Mouse (Mus musculus) gastrocnemius, adult 18-20 months (tissue): ENCODE data around the gene Tnf. TPM values are rescaled to one million over a fixed set of nuclear protein-coding genes. Genes with fewer than 3 reads are reported as not detected.

Source experiments
- DNase-seq: peaks from one replicate; pipeline ENCODE4 v3.0.0; 2021; ENCODE audit warnings: low spot score
- long read RNA-seq, 2 experiments: library from polyadenylated mRNA; stranded (forward); transcript quantifications; one replicate each; pipeline ENCODE4 v2.0.0; 2021
- total RNA-seq, 2 experiments: library from RNA; stranded (reverse); gene quantifications; 2 replicates each; pipeline ENCODE4 v1.2.3; 2021

Tnf gene
- total RNA-seq = not detected
- long read RNA-seq, experiment 1 = 0 reads
- long read RNA-seq, experiment 2 = 0 reads

DNA sequence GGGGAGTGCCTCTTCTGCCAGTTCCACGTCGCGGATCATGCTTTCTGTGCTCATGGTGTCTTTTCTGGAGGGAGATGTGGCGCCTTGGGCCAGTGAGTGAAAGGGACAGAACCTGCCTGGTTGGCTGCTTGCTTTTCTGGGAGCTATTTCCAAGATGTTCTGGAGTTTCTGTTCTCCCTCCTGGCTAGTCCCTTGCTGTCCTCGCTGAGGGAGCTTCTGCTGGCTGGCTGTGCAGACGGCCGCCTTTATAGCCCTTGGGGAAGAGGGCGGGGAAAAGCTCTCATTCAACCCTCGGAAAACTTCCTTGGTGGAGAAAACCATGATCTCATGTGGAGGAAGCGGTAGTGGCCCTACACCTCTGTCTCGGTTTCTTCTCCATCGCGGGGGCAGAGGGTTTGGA is at the start of gene Tnf:
TSS of gene Tnf (minus strand) at position 221 of the 400 bp plus-strand sequence.
- peak; percentile 64 for DNase-seq

DNA sequence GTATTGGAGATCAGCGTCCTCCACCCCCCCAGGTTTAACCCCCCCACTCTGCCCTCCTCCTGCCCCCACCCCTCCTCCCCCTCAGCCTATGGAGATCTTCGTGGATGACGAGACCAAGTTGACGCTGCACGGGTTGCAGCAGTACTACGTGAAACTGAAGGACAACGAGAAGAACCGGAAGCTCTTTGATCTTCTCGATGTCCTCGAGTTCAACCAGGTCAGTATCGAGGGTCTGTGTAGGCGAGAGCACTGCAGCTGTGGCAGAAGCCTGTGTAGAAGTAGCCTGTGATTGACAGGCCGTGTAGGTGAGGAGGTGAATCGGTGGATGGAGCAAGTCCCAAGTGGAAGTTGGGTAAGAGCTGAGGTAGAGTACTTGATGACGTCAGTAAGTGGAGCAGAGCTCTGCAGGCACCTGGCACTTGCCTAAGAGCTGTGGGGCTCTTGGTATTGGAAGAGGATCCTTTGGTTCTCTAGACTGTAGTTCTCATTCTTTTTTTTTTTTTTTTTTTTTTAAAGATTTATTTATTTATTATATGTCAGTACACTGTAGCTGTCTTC is 49.4 kb upstream of the Tnf start:
- no peak for DNase-seq

DNA sequence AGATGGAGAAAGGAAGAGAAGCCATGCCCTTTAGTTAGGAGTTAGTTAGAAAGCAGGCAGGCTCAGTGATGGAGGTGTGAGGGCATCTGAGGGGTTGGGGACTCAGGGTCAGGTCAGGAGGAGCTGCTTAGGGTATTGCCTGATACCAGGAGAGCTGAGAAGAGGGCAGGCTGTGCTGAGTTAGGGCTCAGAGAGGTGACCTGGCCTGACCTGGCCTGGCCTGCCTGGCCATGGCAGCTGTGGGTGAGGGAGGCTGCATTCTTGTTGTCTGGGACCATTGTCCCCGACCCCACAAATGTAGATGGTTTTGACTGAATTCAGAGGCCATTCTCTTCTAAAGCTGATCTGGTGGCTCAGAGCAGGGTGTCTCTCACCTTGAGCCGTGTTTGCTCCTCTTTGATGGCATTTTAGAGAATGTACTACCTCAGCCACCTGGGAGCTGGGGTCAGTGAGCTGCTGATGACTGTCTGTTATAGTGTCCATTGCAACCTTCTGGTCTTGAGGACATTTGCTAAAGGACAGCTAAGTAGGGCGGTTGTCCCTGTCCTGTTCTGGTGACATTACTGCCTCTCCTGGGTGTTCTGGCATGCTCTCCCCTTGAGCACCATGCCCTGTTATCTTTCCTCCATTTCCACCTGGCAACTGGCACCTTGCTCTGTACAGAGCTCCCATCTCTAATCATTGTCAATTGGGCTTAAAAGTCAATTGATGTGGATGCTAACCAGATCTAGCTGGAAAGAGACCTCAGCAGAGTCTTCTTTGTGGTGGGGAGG is 48.7 kb upstream of the Tnf start:
- no peak for DNase-seq

DNA sequence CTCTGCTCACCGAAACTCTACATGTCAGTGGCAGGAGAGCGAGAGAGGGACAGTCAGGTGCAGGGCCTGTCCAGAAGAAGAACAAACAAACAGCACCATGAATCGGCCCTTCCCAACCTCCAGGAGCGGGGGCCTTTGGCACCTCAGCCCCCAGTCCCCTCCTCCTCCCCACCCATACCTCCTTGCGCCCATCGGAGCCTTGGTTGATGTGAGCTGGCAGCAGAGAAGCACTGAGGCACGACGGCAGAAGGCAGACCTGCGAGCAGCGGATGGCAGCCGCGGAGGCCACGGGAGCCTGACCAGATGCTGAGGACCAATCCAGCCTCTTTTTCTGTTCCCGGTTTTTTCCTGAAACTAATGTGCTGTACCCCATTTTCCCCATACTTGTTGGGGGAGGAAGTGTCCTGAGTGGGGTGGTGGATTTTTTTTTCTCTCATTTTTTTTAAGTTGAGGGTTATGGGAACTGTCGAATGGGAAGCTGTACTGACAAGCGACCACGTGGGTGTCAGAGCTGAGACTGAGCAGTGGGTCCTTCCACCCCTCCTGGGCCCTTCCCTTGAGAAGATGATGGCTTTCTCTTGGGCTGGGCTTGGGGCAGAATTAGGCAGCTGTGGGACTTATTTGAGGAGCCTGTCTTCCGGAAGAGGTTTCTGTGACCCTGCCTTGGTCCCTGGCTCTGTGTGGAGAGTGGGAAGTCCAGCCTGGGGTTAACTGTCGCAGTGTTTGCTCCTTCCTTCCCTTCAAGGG is 47.8 kb upstream of the Tnf start:
- no peak for DNase-seq

DNA sequence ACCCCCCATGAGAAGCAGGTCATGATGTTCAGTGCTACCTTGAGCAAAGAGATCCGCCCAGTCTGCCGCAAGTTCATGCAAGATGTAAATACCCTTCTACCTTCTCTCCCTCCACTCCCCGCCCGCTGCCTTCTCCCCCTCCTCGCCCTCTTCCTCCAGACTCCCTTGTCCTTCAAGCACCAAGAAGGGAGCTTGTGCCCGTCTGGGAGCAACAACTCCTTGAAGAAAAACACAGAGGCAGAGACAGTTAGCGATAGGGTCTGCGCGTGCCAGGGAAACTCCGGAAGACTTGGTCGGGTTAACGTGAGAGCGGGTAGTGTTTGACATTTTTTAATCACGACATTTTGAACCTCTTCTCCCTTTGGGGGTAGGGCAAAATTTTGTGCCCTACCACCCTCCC is 47.2 kb upstream of the Tnf start:
- DNase-seq = no peak

DNA sequence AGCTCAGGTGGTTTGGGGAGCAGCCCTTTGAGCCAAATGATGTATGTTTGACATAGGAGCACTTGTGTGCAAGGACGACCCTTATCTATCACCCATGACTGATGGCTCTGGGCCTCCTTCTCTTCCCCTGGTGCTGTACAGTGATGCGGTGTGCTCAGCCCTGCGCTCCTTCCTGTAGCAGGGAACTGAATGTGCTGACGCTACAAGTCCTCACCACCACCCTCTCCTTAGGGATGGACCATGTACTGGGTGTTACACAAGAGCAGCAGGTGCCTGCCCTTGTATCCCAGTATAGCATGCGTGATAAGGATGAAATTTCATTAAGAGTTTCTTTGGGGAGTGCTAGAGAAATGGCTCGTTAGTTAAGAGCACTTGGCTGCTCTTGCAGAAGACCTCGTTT is 45.3 kb upstream of the Tnf start:
- no peak for DNase-seq

DNA sequence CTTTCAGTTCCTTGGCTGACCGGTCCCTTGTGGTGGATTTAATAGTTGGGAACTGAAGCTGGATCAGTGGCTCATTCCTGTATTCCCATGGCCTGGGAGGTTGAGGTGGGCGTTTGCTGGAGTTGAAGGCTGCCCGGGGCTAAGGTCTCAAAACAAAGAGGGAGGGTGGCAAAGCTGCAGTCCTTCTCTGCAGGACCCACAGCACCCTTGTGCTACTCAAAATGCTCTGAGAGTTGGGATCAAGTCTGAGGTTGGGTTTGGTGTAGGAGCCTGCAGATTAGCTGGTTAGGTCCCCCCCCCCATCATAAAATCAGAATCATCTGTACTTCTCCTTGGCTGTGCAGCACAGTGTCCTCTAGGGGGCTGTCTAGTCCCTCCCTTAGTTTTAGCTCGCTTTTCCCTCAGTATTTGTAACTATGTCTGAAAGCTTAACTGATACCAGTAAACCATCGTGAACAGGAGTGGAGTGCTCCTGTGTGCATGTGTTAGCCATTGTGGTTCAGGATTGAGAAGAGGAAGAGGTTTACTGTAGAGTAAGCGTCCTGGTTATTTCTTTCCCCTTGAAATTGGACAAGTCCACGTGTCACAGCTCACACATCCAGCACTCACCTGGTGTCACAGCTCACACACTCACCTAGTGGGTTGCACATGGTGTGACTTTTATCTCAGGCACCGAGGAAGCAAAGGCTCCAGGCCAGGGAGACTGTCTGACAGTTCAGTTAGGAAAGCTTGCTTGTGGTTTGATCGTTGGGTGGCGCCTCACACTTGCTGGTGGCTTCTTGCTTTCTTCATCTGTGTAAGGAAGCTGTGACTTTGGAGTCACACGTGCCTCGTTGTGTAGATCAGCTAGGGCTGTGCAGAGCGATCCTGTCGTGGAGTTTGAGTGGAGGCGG is 44.2 kb upstream of the Tnf start:
- no peak for DNase-seq

DNA sequence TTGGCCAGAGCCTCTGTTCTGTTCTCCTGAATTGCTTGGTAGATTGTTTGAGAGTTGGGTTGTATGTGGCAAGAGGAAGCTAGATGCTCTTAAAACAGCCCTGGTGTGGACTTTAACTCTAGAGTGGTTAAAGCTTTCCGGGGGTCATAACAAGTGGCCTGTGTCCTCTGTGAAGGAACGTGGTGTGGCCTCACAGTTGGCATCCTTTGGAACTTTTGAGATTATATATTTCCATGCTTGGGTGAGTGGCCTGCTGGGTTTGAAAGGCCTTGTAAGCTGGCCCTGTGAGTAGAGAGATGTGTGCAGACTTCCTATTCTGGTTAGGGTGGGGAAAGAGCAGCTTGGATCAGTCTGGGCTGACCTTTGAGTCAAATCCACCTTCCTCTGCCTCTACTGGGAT is 43.2 kb upstream of the Tnf start:
- no peak for DNase-seq

DNA sequence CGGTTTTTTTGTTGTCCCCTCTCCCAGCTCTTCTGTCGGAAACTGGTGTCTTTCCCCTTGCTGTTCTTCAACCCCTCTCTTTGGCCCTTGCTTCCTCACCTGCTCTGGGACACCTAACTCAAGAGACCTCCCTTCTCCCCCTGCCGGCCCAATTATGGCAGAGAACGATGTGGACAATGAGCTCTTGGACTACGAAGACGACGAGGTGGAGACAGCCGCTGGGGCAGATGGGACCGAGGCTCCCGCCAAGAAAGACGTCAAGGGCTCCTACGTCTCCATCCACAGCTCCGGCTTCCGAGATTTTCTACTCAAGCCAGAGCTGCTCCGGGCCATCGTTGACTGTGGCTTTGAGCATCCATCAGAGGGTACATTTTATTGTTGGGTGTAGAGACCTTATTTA is 41.3 kb upstream of the Tnf start:
- DNase-seq = peak; percentile 50

DNA sequence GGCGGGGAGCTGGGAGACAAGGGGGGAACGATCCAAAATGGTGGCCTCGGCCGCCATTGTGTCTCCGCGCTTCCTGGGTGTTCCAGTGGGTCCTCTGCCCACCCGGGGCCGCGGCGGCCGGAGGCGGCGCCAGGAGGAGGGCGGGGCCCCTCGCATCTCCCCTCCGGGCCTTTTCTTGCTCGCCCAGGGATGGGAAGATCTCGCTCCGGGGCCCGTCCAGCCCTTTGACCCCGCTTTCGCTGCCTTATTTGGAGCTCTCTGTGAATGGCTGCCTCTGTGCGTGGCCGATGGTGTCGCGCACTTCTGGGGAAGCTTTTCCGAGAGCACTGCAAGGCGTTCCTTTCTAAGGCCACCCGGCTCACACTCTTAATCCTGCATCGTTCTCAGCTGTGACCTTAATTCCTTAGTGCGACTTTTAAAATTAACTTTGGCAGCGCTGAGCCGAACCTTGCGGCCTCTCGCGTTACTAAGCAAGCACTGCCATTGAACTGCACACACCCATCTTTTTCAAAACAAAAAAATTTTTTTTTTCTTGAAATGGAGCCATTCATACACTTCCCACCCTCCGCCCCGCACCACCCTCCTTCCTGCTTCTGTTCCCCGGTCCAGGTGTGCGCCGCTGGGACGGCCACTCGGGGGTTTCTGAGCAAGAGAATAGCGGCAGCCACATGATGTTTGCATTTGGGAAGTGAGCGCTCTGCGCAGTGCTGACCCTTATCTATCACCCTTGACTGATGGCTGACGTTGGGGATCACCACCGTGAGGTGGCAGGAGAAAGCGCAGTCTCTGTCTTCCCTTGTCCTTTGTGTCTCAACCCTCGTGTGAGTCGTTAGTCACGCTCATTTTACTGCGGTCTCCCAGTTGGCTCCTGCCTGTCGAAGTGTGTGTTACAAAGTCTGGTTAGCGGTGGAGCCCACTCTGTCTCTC is 40.5 kb upstream of the Tnf start:
- no peak for DNase-seq

DNA sequence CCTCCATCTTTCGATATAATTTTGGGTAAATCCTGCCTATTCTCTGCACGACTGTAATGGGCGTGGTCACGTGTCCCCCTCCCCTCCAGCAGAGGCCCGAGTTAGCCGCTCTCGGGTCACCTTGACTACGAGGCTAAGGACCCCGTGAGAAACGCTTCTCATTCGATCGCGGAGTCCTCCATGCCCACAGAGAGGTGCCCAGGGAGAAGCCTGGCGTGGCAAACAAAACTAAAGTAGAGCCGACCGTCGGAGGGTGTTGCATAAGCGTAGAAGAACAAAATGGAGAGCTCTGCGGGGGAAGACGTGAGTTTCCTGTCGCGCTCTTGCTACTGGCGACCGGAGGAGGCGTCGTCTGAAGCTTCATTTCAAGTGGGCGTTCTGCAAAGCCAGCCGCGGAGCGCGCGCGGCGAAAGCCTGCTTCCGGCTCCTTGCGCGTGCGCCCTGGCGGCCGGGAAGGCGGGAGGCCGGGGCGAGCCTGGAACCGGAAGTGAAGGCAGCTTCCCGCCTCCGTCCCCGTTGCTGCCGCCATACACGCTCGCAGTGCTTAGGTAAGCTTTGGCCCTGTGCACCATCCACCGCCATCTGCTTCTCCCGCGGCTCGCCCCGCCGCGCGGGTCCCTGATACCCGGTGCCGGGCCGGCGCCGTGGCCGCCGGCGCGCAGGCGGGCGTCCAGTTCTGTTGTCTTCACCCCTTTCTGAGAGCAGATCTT is 39.7 kb upstream of the Tnf start, which contains the start of gene Ddx39b:
TSS of gene Ddx39b (plus strand) at position 442 of the 710 bp plus-strand sequence.
- peak; percentile 95 for DNase-seq

DNA sequence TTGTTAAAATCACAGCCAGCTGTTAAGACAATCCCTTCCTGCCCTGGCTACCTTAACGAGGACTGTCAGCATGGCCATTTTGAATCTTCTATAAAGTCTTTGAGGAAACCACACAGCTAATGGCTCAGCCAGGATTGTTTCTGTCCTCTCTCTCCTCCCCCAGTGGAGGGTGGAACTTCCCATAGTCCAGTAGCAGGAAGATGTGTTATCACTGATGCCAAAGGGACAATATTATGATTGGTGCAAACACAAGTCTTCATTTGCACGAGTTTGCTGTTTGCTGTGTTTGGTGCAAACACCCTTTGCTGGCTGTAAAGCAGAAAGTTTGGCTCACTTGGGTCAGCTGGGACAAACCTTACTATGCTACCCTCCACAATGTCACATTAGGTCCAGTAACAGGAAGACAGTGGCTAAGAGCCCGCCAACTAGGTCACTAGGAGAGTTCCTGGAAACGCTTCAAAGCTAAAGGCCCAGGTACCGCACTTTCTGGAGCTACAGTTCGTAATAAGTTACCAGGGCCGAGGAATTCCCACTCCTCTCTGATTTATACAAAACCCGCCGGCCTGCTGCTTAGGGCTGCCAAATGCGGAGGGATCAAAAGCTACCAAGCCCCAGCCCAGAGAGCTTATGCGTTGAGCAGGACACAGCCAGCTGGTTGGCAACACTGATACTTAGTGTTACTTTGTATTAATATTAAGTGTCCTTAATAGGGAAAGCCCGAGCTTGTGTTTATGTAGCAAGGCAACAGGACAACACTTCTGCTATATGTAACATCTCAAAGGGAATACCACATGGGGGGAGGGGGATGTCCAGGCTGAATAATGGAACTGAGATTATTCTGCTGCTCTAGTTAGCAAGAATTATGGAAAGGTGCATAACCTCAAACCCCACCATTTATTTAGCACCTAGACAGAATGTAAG is 38.8 kb upstream of the Tnf start:
- no peak for DNase-seq

DNA sequence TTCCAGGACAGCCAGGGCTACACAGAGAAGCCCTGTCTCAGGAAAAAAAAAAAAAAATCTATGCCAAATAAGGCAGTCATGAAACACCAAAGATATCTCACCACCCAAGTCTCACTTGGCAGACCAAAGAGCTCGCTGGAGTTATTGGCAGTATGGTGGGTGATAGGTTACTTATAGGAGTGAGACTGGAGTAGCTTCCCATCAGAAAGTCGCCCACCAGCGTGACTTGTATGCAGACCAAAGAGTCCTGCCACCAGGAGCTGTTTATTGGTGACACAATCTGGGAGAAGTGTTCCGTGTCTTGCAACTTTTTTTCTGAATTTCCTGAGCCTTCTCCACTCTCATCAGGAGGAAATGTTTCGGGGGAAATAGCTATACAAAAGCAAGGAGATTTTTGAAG is 37.9 kb upstream of the Tnf start:
- no peak for DNase-seq

DNA sequence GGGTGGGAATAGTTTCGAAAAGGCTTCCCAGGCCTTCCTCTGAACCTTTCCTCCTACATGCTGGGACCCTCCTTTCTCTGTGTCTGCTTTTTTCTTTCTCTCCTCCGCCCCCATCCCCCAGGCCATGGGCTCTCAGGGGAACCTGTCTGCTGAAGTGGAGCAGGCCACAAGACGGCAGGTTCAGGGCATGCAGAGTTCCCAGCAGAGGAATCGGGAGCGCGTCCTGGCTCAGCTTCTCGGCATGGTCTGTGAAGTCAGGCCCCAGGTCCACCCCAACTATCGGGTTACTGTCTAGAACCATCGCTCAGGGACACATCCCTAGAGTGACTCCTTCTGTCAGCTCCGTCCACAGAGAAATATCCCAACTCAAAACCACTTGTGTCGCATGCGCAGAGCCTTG is 35.7 kb upstream of the Tnf start:
- DNase-seq = no peak

DNA sequence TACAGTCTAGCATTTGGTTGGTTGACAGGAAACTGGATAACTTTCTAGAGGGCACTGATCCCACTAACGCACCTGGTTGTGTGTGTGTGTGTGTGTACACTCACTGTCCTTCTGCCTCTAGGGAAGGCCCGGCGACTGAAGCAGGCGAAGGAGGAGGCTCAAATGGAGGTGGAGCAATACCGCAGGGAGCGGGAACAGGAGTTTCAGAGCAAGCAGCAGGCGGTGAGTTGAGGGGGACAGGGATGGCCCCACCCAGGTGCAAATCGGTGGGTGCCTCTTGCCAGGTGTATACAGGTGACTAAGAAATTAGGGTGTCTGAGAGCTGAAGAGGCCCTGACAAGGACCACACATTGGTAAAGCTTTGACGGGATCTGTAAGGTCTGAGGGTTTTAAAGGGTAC is 35.2 kb upstream of the Tnf start:
- no peak for DNase-seq

DNA sequence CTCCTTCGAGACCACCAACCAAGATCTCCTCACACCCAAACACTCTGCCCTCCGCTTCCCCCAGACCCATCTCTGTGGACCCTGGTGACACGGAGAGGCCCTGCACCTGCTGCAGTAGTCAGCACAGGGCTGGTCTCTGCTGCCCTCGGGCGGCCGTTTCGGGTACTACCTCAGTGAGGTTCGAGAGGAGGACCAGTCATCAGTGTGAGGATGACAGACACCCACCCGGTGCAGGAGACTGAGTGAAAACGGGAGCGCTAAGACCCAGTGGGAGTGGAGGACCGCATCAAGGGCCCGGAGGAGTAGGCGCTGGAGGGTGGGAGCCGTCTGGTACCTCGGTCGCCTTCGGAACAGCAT is 34.6 kb upstream of the Tnf start:
- DNase-seq = peak; percentile 97

DNA sequence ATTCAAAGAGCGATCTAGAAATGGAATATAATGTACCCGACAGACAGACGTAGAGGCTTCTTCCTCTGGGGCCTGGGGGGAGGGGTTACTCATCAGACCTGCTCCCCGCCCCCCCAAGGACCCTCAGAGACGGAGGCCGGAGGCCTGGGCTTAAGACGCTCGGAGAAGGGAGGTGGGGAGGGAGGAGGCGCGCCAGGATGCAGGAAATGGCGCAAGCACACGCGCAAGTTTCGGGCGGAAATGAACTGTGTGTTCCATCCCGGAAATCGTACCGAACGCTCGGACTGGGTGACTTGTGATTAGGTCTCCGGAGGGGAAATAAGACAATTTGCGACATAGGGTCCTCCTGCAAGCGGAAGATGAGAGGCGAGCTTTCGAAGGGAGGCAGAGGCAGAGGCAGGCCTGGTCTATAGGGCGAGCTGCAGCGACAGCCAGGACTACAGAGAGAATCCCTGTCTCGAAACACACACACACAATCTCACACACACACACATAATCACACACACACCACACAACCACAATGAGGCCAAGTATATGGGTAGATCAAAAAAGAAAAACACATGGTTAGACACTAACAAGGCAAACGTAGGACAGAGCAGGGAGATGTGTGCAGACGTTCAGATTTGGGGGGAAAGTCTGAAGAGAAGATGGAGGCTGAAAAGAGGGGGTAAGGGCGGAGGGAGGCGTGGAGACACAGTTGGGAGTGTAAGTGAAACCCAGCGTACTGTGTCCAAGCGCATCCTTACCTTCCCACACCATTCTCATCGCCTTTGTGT is 34.0 kb upstream of the Tnf start, which contains the start of gene Nfkbil1:
TSS of gene Nfkbil1 (minus strand) at position 179 of the 776 bp plus-strand sequence.
- peak; percentile 91 for DNase-seq

DNA sequence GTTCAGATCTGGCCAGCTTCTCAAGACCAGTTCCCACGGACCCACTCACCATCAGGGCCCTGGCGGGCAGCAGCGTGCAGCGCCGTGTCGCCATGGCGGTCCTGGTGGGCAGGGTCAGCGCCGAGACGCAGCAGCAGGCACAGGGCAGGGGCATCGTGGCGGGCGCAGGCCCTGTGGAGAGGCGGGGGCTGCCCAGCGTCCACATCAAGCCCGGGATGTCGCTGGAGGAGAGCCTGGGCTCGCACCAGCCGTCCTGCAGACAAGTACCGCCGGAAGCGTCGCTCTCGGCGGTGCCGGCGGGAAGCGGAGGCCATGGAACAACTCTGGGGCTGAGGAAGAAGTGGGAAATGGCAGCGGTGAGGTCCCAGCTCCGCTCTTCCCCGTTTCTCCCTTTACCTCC is 33.1 kb upstream of the Tnf start:
- DNase-seq = no peak
